Mouse (Mus musculus) forebrain, embryonic 11.5 days (tissue): ENCODE results near the gene Golph3. TPM values are rescaled to one million over a fixed set of nuclear protein-coding genes. Genes with fewer than 3 reads are reported as not detected.

Source experiments
- ATAC-seq: fragments of 200-750 bp; cut with Nextera tagmentation; replicated peaks from 2 replicates; pipeline ENCODE4 v1.8.0; 2017; ENCODE audit warnings: moderate TSS enrichment; ENCODE audit not compliant: low FRiP score
- DNase-seq: peaks from one replicate; pipeline ENCODE4 v3.0.0-alpha.2; 2017; ENCODE audit warnings: low spot score
- H3K27ac ChIP-seq: fragments of 300-500 bp; sonication (generic); 2 replicates; pipeline ENCODE4 v1.5.1; 2014; ENCODE audit warnings: low read depth, low read length
- H3K27me3 ChIP-seq: fragments of 300-500 bp; sonication (generic); 2 replicates; pipeline ENCODE4 v1.6.1; 2014; ENCODE audit warnings: mild to moderate bottlenecking, low read length, mixed read lengths; ENCODE audit not compliant: control insufficient read depth, insufficient read depth
- H3K36me3 ChIP-seq: fragments of 300-500 bp; sonication (generic); 2 replicates; pipeline ENCODE4 v1.6.1; 2014; ENCODE audit warnings: mild to moderate bottlenecking, low read length, moderate library complexity, mixed read lengths; ENCODE audit not compliant: control insufficient read depth, insufficient read depth
- H3K4me1 ChIP-seq: fragments of 300-500 bp; sonication (generic); replicated peaks from 2 replicates; pipeline ENCODE4 v1.6.1; 2014; ENCODE audit warnings: low read length, mixed read lengths; ENCODE audit not compliant: control insufficient read depth, insufficient read depth
- H3K4me2 ChIP-seq: fragments of 300-500 bp; sonication (generic); 2 replicates; pipeline ENCODE4 v1.6.1; 2014; ENCODE audit warnings: low read depth, mild to moderate bottlenecking, low read length, moderate library complexity, mixed read lengths; ENCODE audit not compliant: severe bottlenecking
- H3K4me3 ChIP-seq: fragments of 300-500 bp; sonication (generic); 2 replicates; pipeline ENCODE4 v1.5.1; 2014; ENCODE audit warnings: low read depth, low read length
- H3K9ac ChIP-seq: fragments of 300-500 bp; sonication (generic); 2 replicates; pipeline ENCODE4 v1.6.1; 2014; ENCODE audit warnings: low read length
- H3K9me3 ChIP-seq: fragments of 300-500 bp; sonication (generic); 2 replicates; pipeline ENCODE4 v1.6.1; 2016; ENCODE audit warnings: low read length, mixed read lengths; ENCODE audit not compliant: control insufficient read depth
- WGBS: fragments of 180-500 bp; shearing (Covaris S2); extraction: QIAGEN DNeasy Blood & Tissue Kit; methylation state at CpG from one replicate; pipeline ENCODE4 v1.1.7; 2014; 5-methylcytosine and 5-hydroxymethylcytosine counted together
- polyA plus RNA-seq: library from polyadenylated mRNA; unstranded; fragments of >200 nt; fragmentation: Nextera tagmentation; extraction: Ambion mirVana; gene quantifications from 2 replicates; pipeline ENCODE4 v1.2.1, GENCODE M21; 2014

The Golph3 gene
- polyA plus RNA-seq, 1 experiment from 2014 or later, result 103 TPM

DNA sequence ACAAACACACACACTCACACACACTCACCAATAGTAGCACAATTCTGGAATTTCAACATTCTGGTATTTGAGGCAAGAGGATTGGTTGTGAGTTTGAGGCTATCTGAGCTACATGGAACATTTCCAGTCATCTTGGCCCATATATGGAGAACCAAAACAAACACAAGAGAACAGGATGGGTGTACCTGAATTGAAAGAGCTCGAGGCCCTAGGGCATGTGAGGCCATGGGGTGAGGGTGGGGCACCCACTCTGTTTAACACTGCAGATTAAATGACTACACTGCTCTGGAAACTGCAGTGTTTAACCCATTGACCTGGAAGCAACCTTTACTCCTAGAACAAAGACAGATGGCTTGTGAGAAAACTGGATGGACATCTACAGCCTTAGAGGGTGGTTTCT is 8.0 kb upstream of the Golph3 start:
- no peaks in the 10 kb centered on the region for H3K36me3 ChIP-seq
- H3K27me3 ChIP-seq, result no peaks in the 10 kb centered on the region
- H3K9me3 ChIP-seq, result no peaks in the 10 kb centered on the region
- no peaks in the 10 kb centered on the region for H3K4me1 ChIP-seq
- DNase-seq, result no peak
- WGBS, result 36% methylated on average over 1 of the region's 1 CpGs
- ATAC-seq, result no peak
- H3K9ac ChIP-seq, result no peak overlapping the region
- H3K4me2 ChIP-seq, result no peak overlapping the region
- H3K27ac ChIP-seq, result no peak overlapping the region
- no peak overlapping the region for H3K4me3 ChIP-seq

DNA sequence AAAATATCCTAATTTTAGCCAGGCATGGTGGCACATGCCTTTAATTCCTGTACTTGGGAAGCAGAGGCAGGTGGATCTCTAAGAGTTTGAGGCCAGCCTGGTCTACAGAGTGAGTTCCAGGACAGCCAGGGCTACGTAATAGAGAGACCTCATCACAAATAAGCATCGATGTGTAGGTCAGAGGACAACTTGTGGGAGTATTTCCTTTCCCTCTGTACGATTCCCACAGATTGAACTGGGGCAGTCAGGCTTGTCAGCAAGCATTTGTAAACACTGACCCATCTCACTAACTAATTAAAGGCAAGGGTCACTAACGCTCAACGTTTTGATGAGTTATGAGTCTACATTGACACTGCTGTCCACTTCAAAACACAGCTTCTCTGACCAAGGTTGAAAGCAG is 6.7 kb upstream of the Golph3 start:
- no peak overlapping the region for H3K27ac ChIP-seq
- H3K4me3 ChIP-seq, result no peak overlapping the region
- DNase-seq (no peak), ATAC-seq (no peak)
- no peaks in the 10 kb centered on the region for H3K36me3 ChIP-seq
- 84% methylated on average over 5 of the region's 5 CpGs for WGBS
- H3K27me3 ChIP-seq, result no peaks in the 10 kb centered on the region
- H3K9ac ChIP-seq, result no peak overlapping the region
- H3K4me1 ChIP-seq, result no peaks in the 10 kb centered on the region
- H3K4me2 ChIP-seq, result no peak overlapping the region
- H3K9me3 ChIP-seq, result no peaks in the 10 kb centered on the region

DNA sequence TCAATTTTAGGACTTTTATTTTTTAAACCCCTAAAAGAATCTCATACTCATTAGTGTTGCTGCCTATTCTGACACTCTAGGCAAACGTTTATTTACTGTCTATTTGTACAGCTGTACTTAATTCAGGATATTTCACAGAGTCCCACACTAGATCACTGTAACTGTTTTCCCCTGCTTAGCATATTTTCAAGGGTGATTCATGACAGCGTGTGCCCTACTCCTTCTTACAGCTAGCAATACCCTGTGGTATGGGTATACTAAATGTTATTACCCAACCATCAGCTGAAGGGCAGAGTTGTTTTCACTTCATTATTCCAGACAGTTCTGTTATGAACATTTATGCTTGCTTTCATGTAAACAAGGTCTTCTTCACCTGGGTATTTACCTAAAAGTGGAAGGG is 5.3 kb upstream of the Golph3 start:
- DNase-seq (no peak), ATAC-seq (no peak)
- Histone ChIP-seq H3K9me3 (no peaks in the 10 kb centered on the region), H3K4me3 (no peak overlapping the region), H3K27ac (no peak overlapping the region), H3K4me2 (no peak overlapping the region), H3K36me3 (no peaks in the 10 kb centered on the region), H3K4me1 (no peaks in the 10 kb centered on the region; the same call in 1 of the 2 replicates), H3K27me3 (peaks cover 2% of the 10 kb centered on the region; the same call in 1 of the 2 replicates), H3K9ac (no peak overlapping the region)
- 74% methylated on average over 2 of the region's 2 CpGs for WGBS

DNA sequence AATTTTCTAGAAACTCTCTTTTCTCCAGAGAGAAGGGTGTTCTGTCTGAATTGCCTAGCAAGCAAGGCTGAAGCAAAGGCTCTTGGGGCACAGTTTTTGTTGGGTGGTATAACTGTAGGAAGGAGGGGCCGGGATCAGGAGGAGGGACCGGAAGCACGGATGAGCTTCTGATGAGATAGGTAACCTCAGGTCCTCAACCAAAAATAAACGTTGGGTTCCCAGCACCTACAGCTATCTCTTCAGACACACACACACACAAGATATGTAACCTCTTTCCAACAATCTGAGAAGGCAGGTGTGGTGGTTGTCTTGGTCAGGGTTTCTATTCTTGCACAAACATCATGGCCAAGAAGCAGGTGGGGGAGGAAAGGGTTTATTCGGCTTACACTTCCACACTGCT is 4.0 kb upstream of the Golph3 start:
- no peaks in the 10 kb centered on the region for H3K36me3 ChIP-seq
- ATAC-seq, result no peak
- WGBS, result 90% methylated on average over 5 of the region's 5 CpGs

DNA sequence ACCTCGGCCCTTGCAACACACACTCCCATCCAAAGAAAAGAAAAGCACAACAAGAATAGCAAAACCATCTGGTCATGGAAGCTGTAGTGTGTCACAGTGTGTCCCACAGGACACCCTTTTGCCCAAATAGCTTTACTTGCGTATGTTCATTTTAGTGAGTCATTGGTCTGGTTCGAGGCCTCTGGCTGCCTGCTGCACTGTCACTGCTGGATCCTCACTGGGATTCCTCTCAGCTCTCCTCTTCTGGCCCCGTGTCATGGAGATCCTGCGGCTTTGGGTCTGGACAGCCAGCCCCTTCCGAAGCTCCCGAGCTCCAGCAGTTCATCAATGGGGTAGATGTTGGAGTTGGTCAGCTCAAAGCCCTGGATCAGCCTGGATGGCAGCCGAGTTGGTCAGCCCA is 2.8 kb upstream of the Golph3 start:
- 78% methylated on average over 8 of the region's 8 CpGs for WGBS

More for the DNA sequence above, 4.0 kb upstream of the Golph3 start:
- Histone ChIP-seq H3K9ac (no peak overlapping the region), H3K4me2 (no peak overlapping the region), H3K4me1 (no peaks in the 10 kb centered on the region; the same call in 1 of the 2 replicates), H3K9me3 (no peaks in the 10 kb centered on the region), H3K27ac (no peak overlapping the region), H3K27me3 (peaks cover 2% of the 10 kb centered on the region; the same call in 1 of the 2 replicates), H3K4me3 (no peak overlapping the region)
- no peak for DNase-seq

DNA sequence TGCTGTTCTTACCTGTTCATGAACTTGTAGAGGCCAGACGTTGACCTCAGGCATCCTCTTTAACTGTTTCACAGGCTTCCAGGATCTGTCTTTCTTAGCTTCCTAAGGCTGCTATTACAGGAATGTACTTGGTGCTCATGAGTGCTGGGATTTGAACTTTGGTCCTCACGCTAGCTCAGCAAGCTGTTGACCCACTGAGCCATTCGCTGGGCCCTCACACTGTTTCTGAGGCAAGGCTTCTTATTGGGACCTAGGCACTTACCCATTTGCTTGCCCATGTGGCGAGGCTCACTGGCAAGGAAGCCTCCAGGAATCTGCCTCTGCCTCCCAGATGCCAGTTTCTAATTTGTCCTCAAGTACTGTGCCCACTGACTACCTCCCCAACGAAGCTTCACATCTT is 1.4 kb upstream of the Golph3 start:
- DNase-seq (no peak), ATAC-seq (no peak)
- WGBS, result 52% methylated on average over 5 of the region's 5 CpGs
- no peak overlapping the region for H3K4me2 ChIP-seq
- no peak overlapping the region for H3K4me3 ChIP-seq
- no peaks in the 10 kb centered on the region; the same call in none of the 2 replicates for H3K4me1 ChIP-seq
- no peaks in the 10 kb centered on the region for H3K36me3 ChIP-seq
- no peaks in the 10 kb centered on the region for H3K9me3 ChIP-seq
- no peak overlapping the region for H3K9ac ChIP-seq
- H3K27ac ChIP-seq, result no peak overlapping the region
- peaks cover 2% of the 10 kb centered on the region; the same call in 1 of the 2 replicates for H3K27me3 ChIP-seq

More for the DNA sequence above, 2.8 kb upstream of the Golph3 start:
- no peaks in the 10 kb centered on the region for H3K36me3 ChIP-seq
- no peak overlapping the region for H3K9ac ChIP-seq
- no peak overlapping the region for H3K27ac ChIP-seq
- H3K27me3 ChIP-seq, result peaks cover 2% of the 10 kb centered on the region; the same call in 1 of the 2 replicates
- no peaks in the 10 kb centered on the region for H3K9me3 ChIP-seq
- no peak overlapping the region for H3K4me3 ChIP-seq
- no peak for ATAC-seq
- no peaks in the 10 kb centered on the region; the same call in 1 of the 2 replicates for H3K4me1 ChIP-seq
- no peak overlapping the region for H3K4me2 ChIP-seq
- no peak for DNase-seq

DNA sequence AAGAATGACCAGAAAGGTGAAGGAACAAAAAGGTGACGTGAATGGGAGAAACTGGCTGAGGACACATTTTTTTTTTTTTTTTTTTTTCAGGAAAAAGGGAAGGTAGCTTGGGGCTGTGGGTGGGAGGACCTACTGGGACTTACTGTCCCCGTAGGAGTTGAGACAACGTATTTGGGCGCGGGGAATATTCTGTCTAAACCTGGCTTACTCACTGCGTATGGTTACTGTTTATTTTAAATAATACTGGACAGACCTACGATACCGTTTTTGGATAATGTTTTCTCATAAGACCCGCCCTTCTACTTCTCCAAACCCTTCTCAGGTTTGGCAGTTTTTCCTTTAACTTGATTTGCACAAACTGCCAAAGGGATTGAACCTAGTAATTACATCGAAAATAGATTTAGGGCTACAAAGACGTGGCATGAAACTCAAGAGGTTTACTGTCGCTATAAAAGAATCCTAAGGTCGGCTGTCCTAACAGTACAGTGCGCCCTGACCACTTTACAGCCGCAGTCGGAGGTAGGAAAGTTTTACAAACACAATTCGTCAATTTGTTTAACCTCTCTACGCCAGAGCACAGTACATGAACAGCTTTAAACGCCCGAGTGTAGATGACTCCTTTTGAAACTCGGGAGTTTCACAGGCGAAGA is 684 bp upstream of the Golph3 start:
- no peak for DNase-seq
- peak overlapping the region; percentile 97 for H3K9ac ChIP-seq
- H3K4me2 ChIP-seq, result peak overlapping the region; percentile 80
- ATAC-seq, result no peak
- H3K9me3 ChIP-seq, result no peaks in the 10 kb centered on the region
- WGBS, result 6% methylated on average over 22 of the region's 22 CpGs
- peaks cover 2% of the 10 kb centered on the region; the same call in 1 of the 2 replicates for H3K27me3 ChIP-seq
- 0 out of 2 replicates have a peak overlapping the region, but pooled peaks have one; percentile 87 for H3K27ac ChIP-seq
- H3K4me1 ChIP-seq, result no peaks in the 10 kb centered on the region; the same call in none of the 2 replicates
- peak overlapping the region; percentile 98 for H3K4me3 ChIP-seq
- H3K36me3 ChIP-seq, result no peaks in the 10 kb centered on the region

DNA sequence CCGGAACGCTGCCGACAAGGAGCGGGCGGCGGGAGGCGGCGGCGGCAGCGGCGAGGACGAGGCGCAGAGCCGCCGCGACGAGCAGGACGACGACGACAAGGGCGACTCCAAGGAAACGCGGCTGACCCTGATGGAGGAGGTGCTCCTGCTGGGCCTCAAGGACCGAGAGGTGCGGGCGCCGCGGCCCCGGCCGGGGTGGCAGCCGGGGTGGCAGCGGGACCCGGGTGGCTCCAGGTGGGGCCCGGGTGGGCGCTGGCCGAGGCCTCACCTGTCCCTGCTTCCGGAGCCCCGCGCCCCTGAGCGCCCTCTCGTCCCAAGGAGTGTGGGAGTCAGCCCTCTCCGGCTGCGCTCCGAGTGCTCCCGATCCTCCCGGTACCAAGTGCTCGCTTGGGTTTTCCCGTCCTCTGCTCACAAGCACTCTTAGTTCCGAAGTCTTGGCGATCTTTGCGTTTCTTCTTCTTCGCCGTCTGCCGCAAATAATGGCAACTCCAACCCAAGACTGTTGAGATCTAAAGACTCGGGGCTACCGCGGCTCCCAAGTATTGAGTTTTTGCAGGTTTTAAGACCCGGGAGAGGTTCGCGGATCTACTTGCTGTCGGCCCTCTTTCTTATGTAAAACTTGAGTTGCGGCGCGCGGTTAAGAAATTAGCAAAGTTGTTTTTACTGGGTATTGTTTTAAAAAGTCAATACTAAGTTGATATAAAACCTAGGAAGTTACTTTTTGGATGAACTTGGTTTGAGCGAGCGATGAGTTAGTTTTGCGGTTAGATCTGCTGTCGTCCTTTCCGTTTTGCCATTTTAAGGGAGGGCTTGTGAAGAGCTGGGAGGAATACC is 755 bp downstream of the Golph3 start, which contains the start of gene 1810049J17Rik:
TSS of gene 1810049J17Rik (minus strand) at position 112 of the 834 bp plus-strand sequence.
- WGBS, result under 1% methylated on average over 50 of the region's 70 CpGs

More for the DNA sequence above, 755 bp downstream of the Golph3 start, which contains the start of gene 1810049J17Rik:
- peaks cover 3% of the 10 kb centered on the region; the same call in 1 of the 2 replicates for H3K36me3 ChIP-seq
- H3K4me1 ChIP-seq, result no peaks in the 10 kb centered on the region; the same call in none of the 2 replicates
- H3K4me3 ChIP-seq, result peak within 1 kb of the TSS; percentile 98
- H3K27ac ChIP-seq, result peak within 1 kb of the TSS; percentile 87
- H3K9me3 ChIP-seq, result no peaks in the 10 kb centered on the region
- DNase-seq, result peak; percentile 76
- H3K9ac ChIP-seq, result peak within 1 kb of the TSS; percentile 97
- ATAC-seq, result peak; percentile 45
- H3K27me3 ChIP-seq, result peaks cover 2% of the 10 kb centered on the region; the same call in 1 of the 2 replicates
- peak within 1 kb of the TSS; percentile 80 for H3K4me2 ChIP-seq
